Mouse (Mus musculus) bone marrow, adult 2 months (tissue): Measurements from ENCODE around the gene Plcb4. TPM values are rescaled to one million over a fixed set of nuclear protein-coding genes. Genes with fewer than 3 reads are reported as not detected.
"Not testable (repeated sequence)": the region's sequence is repeated elsewhere in the genome, so short reads cannot be mapped to it uniquely, and the experiment has no call there.

Experiments used
- H3K27ac ChIP-seq: fragments of 200-500 bp; 2 replicates; pipeline ENCODE4 v1.5.1; 2012; ENCODE audit warnings: low read depth, mild to moderate bottlenecking, control low read depth, inconsistent platforms, low read length; ENCODE audit not compliant: control insufficient read depth, poor library complexity, insufficient read depth
- H3K4me1 ChIP-seq: fragments of 200-500 bp; 2 replicates; pipeline ENCODE4 v1.6.1; 2011; ENCODE audit warnings: low read length; ENCODE audit not compliant: control insufficient read depth, insufficient read depth
- H3K4me3 ChIP-seq: fragments of 200-500 bp; replicated peaks from 2 replicates; pipeline ENCODE3; 2011; ENCODE audit warnings: mild to moderate bottlenecking, low read depth, low read length, control low read depth; ENCODE audit not compliant: control insufficient read depth
- CTCF ChIP-seq: fragments of 200-500 bp; IDR thresholded peaks from 2 replicates; pipeline ENCODE4 v1.5.1; 2011; ENCODE audit warnings: low read length, control low read depth; ENCODE audit not compliant: control insufficient read depth, insufficient read depth
- POLR2A ChIP-seq: fragments of 200-500 bp; IDR thresholded peaks from 2 replicates; pipeline ENCODE4 v1.6.1; 2011; ENCODE audit warnings: low read depth, mild to moderate bottlenecking, control low read depth, low read length, borderline replicate concordance; ENCODE audit not compliant: control insufficient read depth
- WGBS: fragments of 180-500 bp; shearing (Covaris S2); methylation state at CpG from one replicate; pipeline ENCODE4 v1.1.7; 2018; 5-methylcytosine and 5-hydroxymethylcytosine counted together
- polyA plus RNA-seq: library from polyadenylated mRNA; stranded (reverse); fragments of >200 nt; gene quantifications from 2 replicates; pipeline ENCODE4 v1.2.4, GENCODE M21; 2011; ENCODE audit warnings: low replicate concordance; ENCODE audit not compliant: missing spikeins, insufficient read depth, insufficient read length

Plcb4 gene
- polyA plus RNA-seq, 1 experiment = 12.1 TPM

DNA sequence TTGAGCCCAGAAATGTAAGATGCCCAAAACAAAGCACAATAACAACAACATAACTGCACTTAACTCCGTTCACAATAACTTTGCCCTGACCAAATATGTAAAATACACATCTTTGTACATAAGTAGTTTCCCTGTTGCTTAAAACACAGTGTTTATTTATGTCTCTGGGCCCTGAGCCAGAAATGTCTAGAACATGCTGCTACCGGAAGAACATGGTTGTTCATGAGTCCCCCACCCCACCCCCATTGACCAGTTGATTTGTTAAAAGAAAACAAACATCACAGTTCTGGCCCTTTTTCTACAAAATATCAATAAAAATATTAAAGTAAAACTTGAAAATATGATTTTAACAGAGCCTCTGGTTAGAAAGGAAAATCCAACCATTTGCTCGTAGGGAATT lies 49.6 kb downstream of the Plcb4 start:
- WGBS = 90% methylated on average over 3 of the region's 3 CpGs
- Histone ChIP-seq H3K4me3 (no peak overlapping the region), H3K4me1 (no peaks in the 10 kb centered on the region; the same call in 1 of the 2 replicates), H3K27ac (no peak overlapping the region)
- no peak for TF ChIP-seq POLR2A
- no peak for TF ChIP-seq CTCF

DNA sequence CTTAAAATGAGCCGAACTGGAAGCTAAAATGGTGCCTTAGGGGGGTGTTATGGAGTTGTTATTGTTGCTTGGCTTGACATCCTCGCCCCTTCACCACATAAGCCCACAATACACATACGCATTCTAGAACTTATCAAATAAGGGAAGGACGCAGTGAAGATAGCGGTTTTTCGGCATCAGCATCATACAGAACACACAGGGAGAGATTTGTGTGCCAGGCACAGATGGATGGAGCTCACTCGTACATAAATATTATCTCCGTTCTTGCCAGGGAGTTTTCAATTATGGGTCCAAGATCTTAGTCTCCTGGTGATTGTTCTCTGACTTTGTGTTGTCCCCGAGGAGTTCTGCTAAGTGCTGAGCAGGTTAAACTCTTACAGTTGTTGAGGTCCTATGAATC lies 50.0 kb downstream of the Plcb4 start:
- Histone ChIP-seq H3K27ac (no peak overlapping the region), H3K4me3 (no peak overlapping the region), H3K4me1 (no peaks in the 10 kb centered on the region; the same call in 1 of the 2 replicates)
- 74% methylated on average over 9 of the region's 9 CpGs for WGBS
- no peak for TF ChIP-seq CTCF
- no peak for TF ChIP-seq POLR2A

DNA sequence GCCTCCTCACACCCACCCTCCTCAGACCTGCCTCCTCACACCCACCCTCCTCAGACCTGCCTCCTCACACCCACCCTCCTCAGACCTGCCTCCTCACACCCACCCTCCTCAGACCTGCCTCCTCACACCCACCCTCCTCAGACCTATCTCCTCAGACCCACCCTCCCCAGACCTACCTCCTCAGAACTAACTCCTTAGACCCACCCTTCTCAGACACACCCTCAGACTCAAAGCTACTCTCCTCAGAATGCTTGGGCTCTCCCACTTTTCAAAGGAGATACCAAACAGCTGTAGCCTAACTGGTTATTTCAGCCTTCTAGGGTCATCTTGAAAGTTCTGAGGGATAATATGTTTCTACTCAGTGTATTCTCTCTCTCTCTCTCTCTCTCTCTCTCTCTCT lies 50.9 kb downstream of the Plcb4 start:
- H3K4me1 ChIP-seq, H3K27ac ChIP-seq, H3K4me3 ChIP-seq: not testable (repeated sequence)

DNA sequence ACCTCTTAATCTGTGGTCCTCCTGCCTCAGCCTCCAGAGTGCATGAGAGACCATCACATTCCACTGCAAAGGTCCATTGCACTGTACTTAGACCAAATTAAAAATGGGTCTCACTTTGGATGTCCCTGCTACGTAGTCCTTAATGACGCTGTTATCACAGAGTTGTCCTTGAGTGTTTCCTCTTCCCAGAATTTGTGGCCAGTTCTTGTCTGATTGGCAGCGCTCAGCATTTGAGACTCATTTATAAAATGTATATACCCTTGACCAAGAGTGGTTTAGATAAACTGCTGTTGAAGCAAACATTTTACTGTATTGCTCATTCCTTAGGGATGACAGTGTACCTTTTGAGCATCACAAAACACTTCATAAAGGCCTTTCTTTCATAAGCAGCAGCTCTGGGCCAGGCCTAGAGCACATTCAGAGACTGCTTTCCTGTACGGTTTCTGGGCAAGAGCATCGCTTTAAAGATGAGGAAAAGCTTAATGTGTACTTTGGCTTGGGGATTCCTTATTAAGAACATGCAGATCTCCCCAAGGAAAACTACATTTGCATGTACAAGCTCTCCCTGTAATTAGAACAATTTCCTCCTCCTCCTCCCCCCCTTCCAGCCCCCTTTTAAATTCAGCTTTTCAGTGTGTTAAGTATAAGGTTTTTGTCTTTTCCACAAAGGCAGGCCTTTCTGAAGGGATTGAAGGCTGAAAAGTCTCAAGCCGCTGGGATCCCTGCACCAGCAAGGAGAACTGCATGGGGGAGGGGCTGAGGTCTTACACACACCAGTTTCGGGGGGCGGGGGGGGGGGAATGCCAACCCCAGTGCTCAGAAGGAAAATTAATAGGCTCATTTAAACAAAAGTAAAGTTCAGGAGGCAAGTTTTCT lies 52.5 kb downstream of the Plcb4 start:
- WGBS = 64% methylated on average over 8 of the region's 8 CpGs
- H3K4me1 ChIP-seq = no peaks in the 10 kb centered on the region; the same call in 1 of the 2 replicates

DNA sequence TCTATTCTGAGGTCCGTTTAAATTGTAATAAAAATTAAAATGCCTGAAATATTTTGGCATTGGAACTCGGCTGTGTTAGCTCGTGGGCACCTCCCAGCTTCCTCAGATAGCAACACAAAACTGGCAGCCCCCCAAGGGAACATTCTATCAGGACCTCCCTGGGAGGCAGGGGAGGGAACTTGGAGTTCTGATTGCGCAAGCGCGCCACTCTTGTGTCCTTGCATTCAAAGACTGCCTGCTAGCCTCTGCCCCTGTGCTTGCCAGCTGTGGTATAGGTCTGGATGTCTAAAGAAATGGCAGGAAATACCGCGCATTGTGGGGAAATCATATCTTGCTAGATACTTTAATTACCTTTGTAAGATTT lies 53.1 kb downstream of the Plcb4 start:
- WGBS = 16% methylated on average over 8 of the region's 8 CpGs
- no peak overlapping the region for H3K4me3 ChIP-seq
- TF ChIP-seq CTCF = no peak
- no peak for TF ChIP-seq POLR2A
- H3K4me1 ChIP-seq = no peaks in the 10 kb centered on the region; the same call in 1 of the 2 replicates
- no peak overlapping the region for H3K27ac ChIP-seq

More for the DNA sequence above, 52.5 kb downstream of the Plcb4 start:
- H3K4me3 ChIP-seq = no peak overlapping the region
- no peak for TF ChIP-seq POLR2A
- TF ChIP-seq CTCF = no peak
- H3K27ac ChIP-seq = no peak overlapping the region

DNA sequence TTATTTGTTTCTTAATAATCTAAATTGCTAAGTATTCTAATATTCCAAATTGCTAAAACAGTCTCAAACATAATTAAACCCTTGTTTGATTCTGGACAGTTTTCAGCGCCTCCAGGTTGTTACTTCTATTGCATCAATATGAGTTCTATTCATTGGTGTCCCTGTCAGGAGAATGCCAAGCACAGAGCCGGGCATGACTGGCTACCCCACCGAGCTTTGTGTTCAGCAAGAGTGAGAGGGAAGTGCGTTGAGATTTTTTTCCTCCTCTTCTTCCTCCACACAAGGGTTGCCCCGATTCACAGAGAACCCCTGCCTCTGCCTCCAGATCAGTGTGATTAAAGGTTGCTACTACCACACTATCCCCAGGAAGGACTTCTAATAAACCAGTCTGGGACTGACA lies 53.5 kb downstream of the Plcb4 start:
- Histone ChIP-seq H3K4me1 (no peaks in the 10 kb centered on the region; the same call in 1 of the 2 replicates), H3K4me3 (no peak overlapping the region), H3K27ac (no peak overlapping the region)
- no peak for TF ChIP-seq POLR2A
- 21% methylated on average over 5 of the region's 5 CpGs for WGBS

DNA sequence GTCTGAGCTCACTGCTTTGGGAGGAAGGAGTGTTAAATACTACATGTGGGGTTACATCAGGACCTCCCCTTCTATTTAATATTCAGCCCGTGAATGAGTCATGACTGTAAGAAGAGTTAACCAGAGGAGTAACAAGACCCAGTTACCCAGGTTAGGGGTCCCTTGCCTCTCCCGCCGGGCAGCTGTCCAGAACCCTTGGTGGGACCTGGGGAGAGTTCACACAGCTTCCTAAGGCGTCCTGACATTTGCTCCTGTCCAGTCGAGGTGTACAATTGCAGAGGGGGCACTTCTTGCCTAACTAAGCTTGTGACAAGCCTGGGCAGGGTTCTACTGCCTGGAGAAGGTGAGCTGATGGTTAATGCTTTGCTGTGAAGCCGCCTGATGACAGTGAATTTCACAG lies 54.1 kb downstream of the Plcb4 start:
- Histone ChIP-seq H3K4me1 (no peaks in the 10 kb centered on the region; the same call in 1 of the 2 replicates), H3K27ac (no peak overlapping the region), H3K4me3 (no peak overlapping the region)
- no peak for TF ChIP-seq CTCF
- TF ChIP-seq POLR2A = no peak
- 83% methylated on average over 6 of the region's 6 CpGs for WGBS

DNA sequence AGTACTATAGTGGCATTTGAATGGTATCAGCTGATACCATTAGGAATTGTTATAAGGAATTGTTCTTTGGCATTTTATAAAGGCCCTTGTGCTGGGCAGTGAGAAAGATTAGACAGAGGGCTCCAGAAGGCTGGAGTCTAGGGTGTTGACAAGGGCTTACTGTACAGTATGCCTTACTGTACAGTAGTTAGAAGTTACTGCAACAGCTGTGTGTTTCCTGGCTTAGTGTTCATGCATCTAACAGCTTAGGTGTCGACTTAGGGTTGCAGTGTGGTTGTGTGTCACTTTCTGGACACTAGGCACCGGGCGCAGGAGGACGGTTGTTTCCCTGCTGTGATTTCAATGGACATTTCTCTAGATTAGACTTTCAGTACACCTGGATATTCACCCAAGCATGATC lies 57.4 kb downstream of the Plcb4 start:
- WGBS = 87% methylated on average over 4 of the region's 4 CpGs
- TF ChIP-seq CTCF = no peak
- no peak for TF ChIP-seq POLR2A
- Histone ChIP-seq H3K4me3 (no peak overlapping the region), H3K27ac (no peak overlapping the region), H3K4me1 (no peaks in the 10 kb centered on the region)
